Mouse (Mus musculus) 3T3-L1 (cell line): ENCODE results near the gene Top3b.
"Not testable (repeated sequence)": the region's sequence is repeated elsewhere in the genome, so short reads cannot be mapped to it uniquely, and the experiment has no call there.

Experiments used
- DNase-seq: peaks from one replicate; pipeline ENCODE4 v3.0.0-alpha.2; 2015; ENCODE audit warnings: low read depth, low spot score

Top3b gene

DNA sequence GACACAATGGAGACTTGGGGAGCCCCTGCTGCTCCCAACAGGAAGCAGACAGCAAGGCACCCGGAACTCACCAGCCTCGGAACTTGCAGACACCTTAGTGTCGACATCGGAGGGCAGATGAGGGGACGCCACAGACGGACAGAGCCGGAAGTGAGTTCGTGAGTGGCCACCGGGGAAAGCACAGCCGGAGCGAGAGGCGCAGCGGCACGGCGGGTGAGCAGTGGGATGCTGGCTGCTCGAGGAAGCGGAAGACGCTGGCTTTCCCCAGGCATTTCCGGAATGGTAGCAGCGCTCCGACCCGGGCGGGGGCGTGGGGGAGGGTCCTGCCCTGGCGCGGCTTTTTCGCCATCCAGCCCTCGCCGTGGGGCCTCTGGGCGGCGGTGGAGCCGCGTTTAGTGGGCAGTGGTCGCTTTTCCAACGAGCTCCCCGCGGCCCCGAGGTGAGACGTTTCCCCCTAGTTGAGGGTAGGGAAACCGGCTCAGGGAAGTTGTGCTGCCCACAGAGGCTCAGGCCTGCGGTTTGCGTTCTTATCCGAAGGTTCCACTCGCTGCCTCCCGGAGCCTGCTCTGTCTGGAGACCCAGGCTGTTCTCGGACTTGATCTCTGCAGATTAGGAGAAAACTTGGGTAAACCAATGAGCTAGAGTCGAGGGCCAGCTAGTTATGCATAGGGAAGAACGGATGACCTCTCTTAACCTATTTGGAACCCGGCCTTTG is at the start of gene Top3b, which contains the start of gene Vpreb1:
Gene Top3b, plus strand, starts transcription at position 120 of the 715 bp plus-strand sequence.
Gene Vpreb1, minus strand, starts transcription at position 227 of the 715 bp plus-strand sequence.
- peak; percentile 98 for DNase-seq

DNA sequence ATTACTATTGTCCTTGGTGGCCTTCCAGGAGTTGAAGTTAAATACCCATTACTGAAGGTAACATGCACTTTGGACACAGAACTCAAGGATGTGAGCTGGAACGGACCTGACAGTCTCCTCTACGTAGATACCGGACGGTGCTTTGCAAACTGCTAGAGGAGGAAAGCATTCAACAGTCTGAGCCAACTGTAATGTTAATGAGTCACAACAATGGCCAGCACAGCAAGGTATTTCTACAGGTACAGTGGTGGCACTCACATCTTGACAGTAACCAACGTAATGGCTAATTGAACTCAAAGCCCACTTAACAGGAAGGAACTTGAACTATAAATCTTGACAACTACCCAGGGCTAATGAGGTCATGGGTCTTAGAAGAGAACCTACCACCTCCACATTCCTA is 45.1 kb upstream of the Top3b start:
- no peak for DNase-seq

DNA sequence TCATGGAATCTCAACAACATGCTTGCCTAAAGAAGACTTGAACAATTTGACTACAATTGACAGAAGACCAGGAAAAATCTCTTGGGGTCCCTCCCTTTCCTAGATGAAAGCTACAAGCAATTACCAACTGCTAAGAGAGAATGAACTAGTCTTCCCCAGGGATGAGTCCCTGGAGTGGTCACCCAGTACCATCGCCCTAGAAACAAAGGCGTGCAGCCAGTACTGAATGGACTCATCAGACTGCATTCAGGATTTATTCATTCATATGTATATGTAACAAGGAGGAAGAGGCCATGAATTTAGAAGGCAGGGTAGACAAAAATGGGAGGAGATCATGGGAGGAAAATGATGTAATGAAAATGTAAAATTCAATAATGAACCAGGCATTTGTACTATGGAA is 44.3 kb upstream of the Top3b start:
- no peak for DNase-seq

DNA sequence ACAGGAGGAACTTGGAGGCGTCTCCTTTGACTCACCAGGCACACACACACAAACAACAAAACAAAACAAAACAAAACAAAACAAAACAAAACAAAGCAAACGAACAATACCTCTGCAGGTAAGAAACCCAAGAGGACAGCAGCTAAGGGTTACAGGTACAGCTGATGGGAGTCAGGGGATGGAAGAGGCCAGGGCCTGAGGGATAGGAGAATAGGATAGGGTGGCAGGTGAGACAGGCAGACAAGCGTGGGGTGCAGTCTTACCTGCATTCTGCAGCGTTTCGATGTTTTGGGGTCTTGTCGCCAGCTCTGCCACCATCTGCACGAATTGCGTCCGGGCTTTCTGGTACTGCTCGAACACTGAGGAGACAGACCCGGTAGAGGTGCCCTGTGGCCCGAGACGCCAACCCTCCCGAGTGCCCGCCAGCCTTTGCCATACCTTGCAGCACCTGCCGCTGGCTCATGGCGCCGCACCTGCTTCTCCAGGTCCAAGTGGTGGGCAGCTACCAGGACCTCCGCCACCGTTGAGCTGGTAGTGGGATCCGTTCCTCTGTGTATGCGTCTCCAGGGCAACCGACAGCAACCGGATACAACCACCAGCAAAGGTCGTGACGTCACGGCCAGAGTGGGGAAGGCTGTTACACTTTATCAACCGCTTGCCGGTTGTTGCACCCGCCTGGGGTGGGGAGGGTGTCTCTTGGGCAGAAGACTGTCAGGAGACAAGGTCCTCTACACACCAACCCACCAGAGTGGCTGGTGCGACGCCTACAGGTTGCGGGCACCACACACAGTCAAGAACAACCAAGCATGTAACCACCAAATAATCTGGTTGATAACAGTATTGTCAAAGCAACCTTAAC is 41.5 kb upstream of the Top3b start, which contains the start of gene Spag6l:
Gene Spag6l, minus strand, starts transcription at position 700 of the 859 bp plus-strand sequence.
- DNase-seq = no peak

DNA sequence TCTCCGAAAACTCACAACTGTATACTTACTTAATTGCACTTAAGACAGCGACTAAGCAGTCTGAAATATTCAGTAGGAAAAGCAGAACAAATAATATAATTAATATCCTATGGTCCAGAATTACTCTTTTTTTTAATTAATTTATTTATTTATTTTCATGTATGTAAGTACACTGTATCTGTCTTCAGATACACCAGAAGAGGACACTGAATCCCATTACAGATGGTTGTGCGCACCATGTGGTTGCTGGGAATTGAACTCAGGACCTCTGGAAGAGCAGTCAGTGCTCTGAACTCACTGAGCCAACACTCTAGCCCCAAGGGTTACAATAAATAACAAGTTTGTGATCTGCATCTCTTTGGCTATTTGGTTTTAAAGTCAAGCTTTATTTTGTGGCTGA is 40.9 kb upstream of the Top3b start:
- no peak for DNase-seq

DNA sequence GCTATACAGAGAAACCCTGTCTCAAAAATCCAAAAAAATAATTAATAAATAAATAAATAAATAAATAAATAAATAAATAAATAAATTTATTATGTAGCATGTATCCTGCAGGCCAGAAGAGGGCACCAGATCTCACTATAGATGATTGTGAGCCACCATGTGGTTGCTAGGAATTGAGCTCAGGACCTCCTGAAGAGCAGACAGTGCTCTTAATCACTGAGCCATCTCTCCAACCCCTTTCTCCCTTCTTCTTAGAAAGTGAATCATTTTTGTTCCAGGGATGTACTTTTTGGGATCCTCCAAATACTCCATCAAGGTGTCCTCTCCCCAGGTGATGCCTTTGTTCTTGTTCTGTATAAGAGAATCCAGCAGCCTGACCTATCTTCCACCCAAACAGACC is 21.3 kb upstream of the Top3b start:
- DNase-seq = no peak

DNA sequence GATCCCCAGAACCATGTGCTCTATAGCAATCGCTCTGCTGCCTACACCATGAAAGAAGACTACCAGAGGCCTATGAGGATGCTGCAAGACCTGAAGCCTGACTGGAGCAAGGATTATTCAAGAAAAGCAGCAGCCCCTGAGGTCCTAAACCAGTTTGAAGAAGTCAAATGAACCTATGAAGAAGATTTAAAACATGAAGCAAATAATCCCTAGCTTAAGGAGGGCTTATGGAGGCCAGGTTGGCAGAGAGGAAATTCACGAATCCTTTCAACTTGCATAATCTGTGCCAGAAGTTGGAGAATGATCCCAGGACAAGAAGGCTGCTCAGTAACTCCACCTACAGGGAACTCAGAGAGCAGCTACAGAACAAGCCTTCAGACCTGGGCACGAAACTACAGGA is 18.1 kb upstream of the Top3b start:
- no peak for DNase-seq

DNA sequence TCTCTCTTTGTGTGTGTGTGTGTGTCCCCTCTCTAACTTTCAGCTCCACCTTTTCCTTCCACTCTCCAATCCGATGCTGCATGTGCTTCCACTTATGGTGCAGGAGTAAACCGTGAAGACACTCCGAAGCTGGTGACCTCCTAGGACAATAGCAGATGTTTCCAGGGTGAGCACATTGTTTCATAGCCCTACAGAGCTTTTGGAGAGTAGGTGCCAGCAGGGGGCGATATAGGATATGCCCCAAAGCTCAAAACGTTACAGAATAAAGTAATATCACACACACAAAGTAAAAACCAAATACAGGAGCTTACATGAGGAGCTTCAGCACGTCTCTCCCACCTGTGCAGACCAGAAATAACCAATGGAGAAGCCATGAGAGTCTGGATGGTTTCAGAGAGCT is 15.7 kb upstream of the Top3b start:
- peak; percentile 87 for DNase-seq

DNA sequence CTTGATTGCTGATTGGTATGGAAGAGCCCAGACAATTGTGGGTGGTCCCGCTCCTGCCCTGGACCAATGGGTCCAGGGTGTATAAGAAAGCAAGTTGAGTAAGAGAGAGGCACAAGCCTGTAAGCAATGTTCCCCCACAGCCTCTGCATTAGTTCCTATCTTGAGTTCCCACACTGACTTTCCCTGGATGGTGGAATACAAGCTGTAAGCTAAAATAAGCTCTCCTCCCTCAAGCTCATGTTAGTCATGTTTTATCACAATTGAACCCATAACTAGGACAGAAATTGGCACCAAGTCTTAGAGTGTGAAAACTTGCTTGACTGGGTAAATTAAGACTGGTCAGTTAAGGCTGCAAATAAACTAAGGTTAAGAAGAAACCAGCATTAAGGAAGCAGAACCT is 15.0 kb upstream of the Top3b start:
- DNase-seq = no peak

DNA sequence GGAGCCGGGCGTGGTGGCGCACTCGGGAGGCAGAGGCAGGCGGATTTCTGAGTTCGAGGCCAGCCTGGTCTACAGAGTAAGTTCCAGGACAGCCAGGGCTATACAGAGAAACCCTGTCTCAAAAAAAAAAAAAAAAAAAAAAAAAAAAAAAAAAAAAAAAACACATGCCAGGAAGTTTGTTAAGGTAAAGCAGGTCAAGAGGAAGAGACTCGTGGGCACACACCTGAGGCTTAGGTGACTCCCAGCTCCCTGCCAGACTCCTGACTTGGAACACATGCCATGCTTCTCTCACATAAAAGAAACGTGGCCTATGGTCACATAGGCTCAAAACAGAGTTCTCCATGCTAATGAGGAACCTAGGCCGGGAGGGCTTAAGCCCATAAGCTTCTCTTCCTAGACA is 14.5 kb upstream of the Top3b start:
- DNase-seq = not testable (repeated sequence)

DNA sequence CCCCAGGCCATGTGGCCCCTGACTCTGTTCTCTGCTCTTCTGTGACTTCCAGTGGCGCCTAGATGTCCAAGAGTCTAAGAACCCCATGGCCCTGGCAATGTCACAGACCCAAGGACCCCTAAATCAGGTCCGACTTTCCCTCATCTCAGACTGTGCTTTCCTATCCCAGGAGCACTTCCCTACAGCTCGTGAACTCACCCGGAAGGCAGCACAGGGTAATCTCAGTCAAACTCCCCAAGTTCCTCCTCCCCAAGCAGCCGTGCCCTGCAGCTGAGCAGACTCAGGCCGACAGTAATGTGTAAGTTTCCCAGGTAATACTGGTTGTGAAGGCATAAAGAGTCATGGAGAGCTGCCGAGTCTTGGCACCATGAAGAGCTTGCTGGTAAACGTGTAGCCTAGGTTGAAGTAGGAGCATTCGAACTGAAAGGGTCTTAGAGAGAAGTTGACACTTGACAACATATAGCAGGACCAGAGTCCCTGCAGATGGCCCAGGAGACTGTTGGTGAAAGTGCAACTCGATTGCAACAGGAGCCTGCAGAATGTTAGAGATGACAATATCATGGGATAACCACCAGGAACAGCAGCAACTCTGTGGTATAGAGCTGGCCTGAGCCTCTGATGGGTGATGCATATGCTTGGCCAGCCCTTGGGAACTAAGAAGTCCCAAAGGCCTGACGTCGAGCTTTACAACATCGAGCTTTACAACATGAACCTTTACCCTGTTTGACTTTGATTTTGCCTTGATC is 13.6 kb upstream of the Top3b start:
- DNase-seq = no peak

DNA sequence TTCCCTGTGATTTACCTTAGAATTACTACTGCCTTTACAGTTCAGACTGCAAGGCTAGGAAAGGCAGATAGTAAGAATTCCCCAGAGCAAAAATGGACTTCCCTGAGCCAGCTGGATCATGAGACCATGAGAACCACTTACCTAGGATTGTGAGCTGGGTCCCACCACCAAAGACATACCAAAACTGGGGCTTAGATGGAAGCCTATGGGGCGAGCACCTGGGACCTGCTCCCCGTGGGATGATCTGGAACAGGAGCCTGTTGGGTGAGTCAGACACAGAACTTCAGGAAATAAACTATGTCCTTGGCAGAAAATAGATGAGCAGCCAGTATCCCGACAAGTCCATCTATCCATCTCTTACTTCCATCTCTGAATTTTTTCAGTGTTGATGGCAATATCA is 8.2 kb upstream of the Top3b start:
- DNase-seq = no peak

DNA sequence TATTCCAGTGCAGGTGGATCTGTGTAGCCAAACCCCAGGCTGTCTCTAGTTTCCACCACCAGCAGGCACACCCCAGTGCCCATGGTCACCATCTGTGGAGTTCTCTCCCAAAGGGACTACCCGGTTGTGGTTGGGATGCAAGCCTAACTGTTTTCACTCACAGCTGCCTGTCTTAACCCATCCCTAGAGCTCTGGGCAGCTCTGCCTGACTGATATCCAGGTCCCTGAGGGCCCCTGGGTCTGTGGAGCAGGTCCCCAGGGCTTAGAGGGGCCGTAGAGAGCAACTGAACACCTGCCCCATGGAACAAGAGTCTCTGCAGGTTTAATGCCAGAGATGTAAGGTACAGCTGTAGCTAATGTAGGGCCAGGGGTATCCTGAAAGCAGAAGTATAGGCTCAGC is 6.6 kb upstream of the Top3b start, which contains the start of gene Igll1:
Gene Igll1, minus strand, starts transcription at position 8 of the 400 bp plus-strand sequence.
- DNase-seq = no peak

DNA sequence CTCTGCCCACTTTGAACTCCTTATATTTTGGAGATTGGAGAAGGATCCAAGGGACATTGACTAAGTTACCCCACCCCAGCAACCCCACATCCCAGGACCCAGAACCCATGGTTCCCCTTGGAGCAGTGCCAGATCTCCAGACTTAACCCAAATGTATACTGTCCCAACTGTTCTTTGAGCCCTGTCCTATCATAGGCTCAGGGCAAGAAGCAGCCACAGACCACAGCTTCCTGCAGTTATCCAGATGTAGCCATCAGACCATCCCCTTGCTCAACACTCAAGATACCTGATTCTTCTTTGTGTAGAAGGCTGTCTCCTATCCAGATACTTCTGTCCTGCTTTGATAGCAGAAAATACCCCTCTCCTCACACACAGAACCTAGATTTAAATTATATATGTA is 5.3 kb upstream of the Top3b start:
- no peak for DNase-seq

DNA sequence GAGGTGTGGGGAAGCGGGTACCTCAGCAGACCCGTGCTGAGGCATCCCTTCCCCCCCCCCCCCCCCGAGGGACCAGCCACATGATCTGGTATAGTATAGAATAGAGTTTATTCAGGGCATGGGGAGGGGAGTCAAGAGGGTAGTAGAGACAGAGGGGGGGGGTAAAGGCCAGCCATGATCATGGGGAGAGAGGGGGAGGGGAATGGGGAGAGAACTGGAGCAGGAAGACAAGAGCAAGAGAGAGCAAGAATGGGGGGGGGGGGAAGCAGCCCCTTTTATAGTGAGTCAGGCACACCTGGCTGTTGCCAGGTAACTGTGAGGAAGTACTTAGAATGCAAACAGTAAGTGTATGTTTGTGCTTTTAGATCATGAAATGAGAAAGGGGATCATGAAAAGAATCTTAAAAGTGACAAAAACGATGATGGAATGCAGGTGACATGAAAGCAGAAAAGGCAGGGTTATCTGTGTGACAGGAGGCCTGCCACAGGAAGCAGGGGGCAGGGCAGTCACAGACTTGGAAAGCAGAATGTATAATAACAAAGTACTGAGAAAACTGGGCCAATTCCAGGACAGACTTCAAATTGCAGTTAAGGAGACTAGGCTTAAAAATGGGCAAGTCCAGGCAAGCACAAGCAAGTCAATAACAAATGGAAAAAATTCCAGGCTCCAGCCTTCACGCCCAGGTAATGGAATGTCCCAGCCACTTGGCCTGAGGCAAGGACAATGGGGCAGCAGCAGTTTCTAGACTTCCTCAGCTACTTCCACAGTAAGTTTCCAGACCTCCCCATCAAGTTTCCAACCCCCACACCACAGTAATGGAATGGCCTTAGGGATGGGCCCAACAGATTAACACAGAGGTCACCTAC is 4.6 kb upstream of the Top3b start:
- peak; percentile 70 for DNase-seq

DNA sequence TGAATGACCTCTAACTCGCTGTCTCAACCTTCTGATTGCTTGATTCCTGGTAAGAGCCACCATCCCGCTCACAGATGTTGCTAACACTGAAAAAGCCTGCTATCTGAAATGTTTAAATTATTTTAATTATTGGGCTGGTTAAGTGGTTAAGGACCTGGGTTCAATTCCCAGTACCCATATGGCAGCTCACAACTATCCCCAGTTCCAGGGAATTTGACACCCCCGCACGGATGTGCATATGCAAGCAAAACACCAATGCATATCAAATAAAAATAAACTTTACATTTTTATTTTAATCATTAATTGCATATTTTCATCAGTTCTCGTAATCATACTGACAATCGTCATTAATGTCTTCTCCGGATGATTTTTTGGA is 307 bp upstream of the Top3b start:
- no peak for DNase-seq

DNA sequence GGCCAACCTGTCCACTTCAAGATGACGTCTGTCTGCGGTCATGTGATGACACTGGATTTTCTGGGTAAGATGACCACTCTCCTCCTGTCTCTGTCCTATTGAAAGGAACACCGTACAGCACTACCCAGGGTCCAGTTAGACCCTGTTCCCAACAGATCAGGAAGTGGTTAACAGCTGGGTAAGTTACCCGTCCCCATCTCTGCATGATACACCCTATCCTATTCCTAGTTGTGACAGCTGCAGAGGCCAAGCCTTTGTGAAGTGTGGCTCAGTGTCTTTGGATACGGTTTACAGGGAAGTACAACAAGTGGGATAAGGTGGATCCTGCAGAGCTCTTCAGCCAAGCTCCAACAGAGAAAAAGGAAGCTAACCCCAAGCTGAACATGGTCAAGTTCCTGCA is 8.5 kb downstream of the Top3b start:
- DNase-seq = no peak

DNA sequence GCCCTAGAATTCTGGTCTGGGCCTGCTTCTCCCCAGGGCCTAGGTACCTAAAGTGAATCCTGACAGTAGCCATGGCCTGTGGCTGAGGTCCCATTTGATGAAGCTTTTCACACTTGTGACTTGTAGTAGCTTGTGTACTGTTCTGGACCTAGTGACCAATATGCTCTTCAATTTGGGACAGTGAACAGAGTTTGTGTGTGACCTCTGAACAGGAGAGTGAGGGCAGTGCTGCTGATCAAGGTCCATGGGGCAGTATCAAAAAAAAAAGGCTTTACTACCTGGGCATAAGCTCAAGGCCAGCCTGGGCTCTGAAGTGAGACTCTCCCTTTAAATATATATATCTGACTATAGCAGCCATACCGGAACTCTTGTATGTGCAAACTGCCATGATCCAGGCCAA is 17.8 kb downstream of the Top3b start:
- DNase-seq = no peak

DNA sequence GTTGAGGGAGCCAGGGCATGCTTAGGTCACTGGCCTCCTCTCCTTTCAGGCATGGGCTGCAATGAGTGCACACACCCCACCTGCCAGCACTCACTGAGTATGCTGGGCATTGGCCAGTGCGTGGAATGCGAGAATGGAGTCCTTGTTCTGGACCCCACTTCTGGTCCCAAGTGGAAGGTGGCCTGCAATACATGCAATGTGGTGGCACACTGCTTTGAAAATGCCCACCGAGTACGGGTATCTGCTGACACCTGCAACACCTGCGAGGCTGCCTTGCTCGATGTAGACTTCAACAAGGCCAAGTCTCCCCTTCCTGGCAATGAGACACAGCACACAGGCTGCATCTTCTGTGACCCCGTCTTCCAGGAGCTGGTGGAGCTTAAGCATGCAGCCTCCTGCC is 21.8 kb downstream of the Top3b start:
- DNase-seq = no peak

DNA sequence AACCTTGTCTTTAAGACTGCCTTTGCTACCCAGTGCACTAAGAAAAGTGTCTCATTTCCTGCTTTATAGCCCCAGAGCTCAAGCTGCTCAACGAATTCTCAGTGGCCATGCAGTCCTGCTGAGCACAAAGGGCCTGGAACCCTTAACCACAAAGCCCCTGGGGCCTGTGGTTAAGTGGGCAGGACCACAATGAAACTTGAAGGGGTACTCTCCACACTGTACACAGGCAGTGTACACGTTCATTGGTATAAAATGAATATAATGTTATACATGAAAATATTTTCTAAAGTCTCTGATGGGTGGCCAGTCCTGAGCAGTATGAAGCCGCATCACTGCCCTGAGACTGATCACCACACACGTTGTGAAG is 25.5 kb downstream of the Top3b start:
- no peak for DNase-seq

DNA sequence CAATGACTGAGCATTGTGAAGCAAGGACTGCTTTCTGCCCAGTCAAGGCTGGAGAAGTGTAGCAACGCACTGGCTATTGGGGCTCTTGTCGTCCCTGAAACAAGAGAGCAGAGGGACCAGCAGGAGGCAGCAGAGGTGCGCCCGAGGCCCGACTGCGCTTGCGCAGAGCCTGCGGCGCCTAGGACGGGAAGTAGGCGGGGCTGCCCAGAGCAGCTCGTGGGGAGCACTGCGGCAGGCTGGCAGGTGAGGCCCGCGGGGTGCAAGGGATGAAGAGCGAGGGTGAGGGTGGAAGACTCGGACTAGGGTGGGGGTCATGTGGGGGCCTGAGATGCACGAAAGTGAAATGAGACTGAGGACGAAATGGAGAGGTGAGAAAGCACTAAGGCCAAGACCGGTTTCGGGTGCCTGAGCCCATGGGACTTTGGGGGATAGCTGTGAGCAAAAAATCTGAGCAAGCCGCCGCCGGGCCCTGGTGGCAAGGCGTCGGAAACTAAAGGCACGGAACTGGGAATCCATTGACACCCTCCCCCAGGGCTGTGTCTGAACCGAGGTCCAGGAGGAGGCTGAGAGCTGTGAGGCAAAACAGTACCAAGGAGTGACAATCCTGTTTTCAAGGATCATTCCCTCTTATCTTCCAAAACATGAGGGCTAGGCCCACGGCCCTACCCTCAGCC is 26.0 kb downstream of the Top3b start, which contains the start of gene Ppm1f:
Gene Ppm1f, plus strand, starts transcription at position 88 of the 674 bp plus-strand sequence.
- peak; percentile 96 for DNase-seq
